Mouse (Mus musculus) lung, adult 18-20 months (tissue): Measurements from ENCODE around the gene Trpm6.

Experiments used
- DNase-seq, 2 experiments: peaks; one replicate each; pipeline ENCODE4 v3.0.0; 2022; ENCODE audit warnings: mixed read lengths in 2 of 2

Trpm6 gene

GRCm38 (mm10) chr19:18890216-18890615 lies 140.4 kb downstream of the Trpm6 start:
- DNase-seq: no peak

- DNase-seq: no peak
Measured at GRCm38 (mm10) chr19:18898238-18898637, 148.5 kb downstream of the Trpm6 start.

- no peak for DNase-seq
Measured at GRCm38 (mm10) chr19:18902041-18902693, 152.4 kb downstream of the Trpm6 start.

GRCm38 (mm10) chr19:18902694-18903067 lies 152.9 kb downstream of the Trpm6 start:
- no peak for DNase-seq

- no peak for DNase-seq
Measured at GRCm38 (mm10) chr19:18905511-18905910, 155.7 kb downstream of the Trpm6 start.

GRCm38 (mm10) chr19:18909641-18910040 lies 159.9 kb downstream of the Trpm6 start:
- DNase-seq: no peak

- DNase-seq: no peak
Measured at GRCm38 (mm10) chr19:18911755-18912340, 162.1 kb downstream of the Trpm6 start.

- DNase-seq: no peak
Measured at GRCm38 (mm10) chr19:18941391-18941790, 191.6 kb downstream of the Trpm6 start.
